Mouse (Mus musculus) ES-E14 (cell line): ENCODE measurements around the gene Acsm4. TPM values are rescaled to one million over a fixed set of nuclear protein-coding genes. Genes with fewer than 3 reads are reported as not detected.
"Not testable (repeated sequence)": the region's sequence is repeated elsewhere in the genome, so short reads cannot be mapped to it uniquely, and the experiment has no call there.

Experiments
- DNase-seq: peaks from one replicate; pipeline ENCODE4 v3.0.0-alpha.2; 2013; ENCODE audit warnings: low read depth, low spot score
- H3K27ac ChIP-seq: 2 replicates; pipeline ENCODE4 v1.5.1; 2012; ENCODE audit warnings: low read depth, mild to moderate bottlenecking, low read length, moderate library complexity, mixed read lengths; ENCODE audit not compliant: poor library complexity, insufficient read depth, severe bottlenecking
- H3K36me3 ChIP-seq: 2 replicates; pipeline ENCODE4 v1.6.1; 2012; ENCODE audit warnings: mild to moderate bottlenecking, low read length, moderate library complexity, mixed read lengths; ENCODE audit not compliant: control insufficient read depth, poor library complexity, insufficient read depth, severe bottlenecking
- H3K4me1 ChIP-seq, 2 experiments: fragments of 150-350 bp in 1 of 2; sonication (generic) in 1 of 2; 2 replicates each; pipeline ENCODE4 v1.6.1; 2012; ENCODE audit warnings: low read length in 2 of 2, mild to moderate bottlenecking in 1 of 2, mixed read lengths in 1 of 2; ENCODE audit not compliant: control insufficient read depth in 2 of 2, insufficient read depth in 2 of 2, poor library complexity in 1 of 2
- H3K4me3 ChIP-seq, 2 experiments: fragments of 150-350 bp in 1 of 2; sonication (generic) in 1 of 2; 2 replicates each; pipeline ENCODE4 v1.5.1; 2012; ENCODE audit warnings: low read length in 2 of 2, low read depth in 1 of 2, mild to moderate bottlenecking in 1 of 2, mixed read lengths in 1 of 2; ENCODE audit not compliant: insufficient read depth in 1 of 2, poor library complexity in 1 of 2, severe bottlenecking in 1 of 2
- H3K9ac ChIP-seq: 2 replicates; pipeline ENCODE4 v1.6.1; 2012; ENCODE audit warnings: low read depth, mild to moderate bottlenecking, low read length, mixed read lengths; ENCODE audit not compliant: poor library complexity, insufficient read depth, severe bottlenecking
- H3K9me3 ChIP-seq: fragments of 150-350 bp; sonication (generic); 2 replicates; pipeline ENCODE4 v1.6.1; 2012; ENCODE audit warnings: low read depth, mild to moderate bottlenecking, low read length; ENCODE audit not compliant: control insufficient read depth, insufficient read depth
- CHD2 ChIP-seq: IDR thresholded peaks from 2 replicates; pipeline ENCODE4 v1.6.1; 2014; ENCODE audit warnings: mild to moderate bottlenecking, low read depth, low read length, inconsistent platforms
- HCFC1 ChIP-seq: IDR thresholded peaks from 2 replicates; pipeline ENCODE4 v1.6.1; 2012; ENCODE audit warnings: low read length, inconsistent platforms, borderline replicate concordance; ENCODE audit not compliant: insufficient read depth
- MAFK ChIP-seq: IDR thresholded peaks from 2 replicates; pipeline ENCODE4 v1.6.1; 2014; ENCODE audit warnings: mild to moderate bottlenecking, low read depth, low read length, inconsistent platforms; ENCODE audit not compliant: insufficient read depth
- ZC3H11A ChIP-seq: IDR thresholded peaks from 2 replicates; pipeline ENCODE4 v1.6.1; 2012; ENCODE audit warnings: low read depth, mild to moderate bottlenecking, inconsistent platforms, low read length, borderline replicate concordance
- ZNF384 ChIP-seq: IDR thresholded peaks from 2 replicates; pipeline ENCODE4 v1.6.1; 2012; ENCODE audit warnings: low read depth, low read length, inconsistent platforms
- in situ Hi-C, 2 experiments: fragments of 600-800 bp; cut with MboI; formaldehyde crosslinking; loops; one replicate each; pipeline ENCODE4 v1.15.1; 2025; ENCODE audit warnings: low sequenced_read_pairs in 2 of 2, inconsistent platforms in 1 of 2; ENCODE audit not compliant: unreplicated experiment in 2 of 2
- total RNA-seq: library from RNA; depleted of rRNA; stranded (reverse); fragments of 300-350 nt; gene quantifications from 2 replicates; pipeline ENCODE4 v1.2.3, GENCODE M21; 2012

Gene Acsm4
- total RNA-seq, 1 experiment = 3.2 TPM

GRCm38 (mm10) chr7:119738877-119739276 lies 49.1 kb downstream of the Acsm4 start:
- Histone ChIP-seq H3K4me1 (no peaks in the 10 kb centered on the region), H3K36me3 (no peaks in the 10 kb centered on the region), H3K9ac (no peak overlapping the region), H3K4me3 (no peak overlapping the region), H3K27ac (no peak overlapping the region), H3K9me3 (no peaks in the 10 kb centered on the region)
- TF ChIP-seq ZNF384 (no peak), HCFC1 (no peak), ZC3H11A (no peak), MAFK (no peak), CHD2 (no peak)
- in situ Hi-C loops = no loop called here
- no peak for DNase-seq

DNA sequence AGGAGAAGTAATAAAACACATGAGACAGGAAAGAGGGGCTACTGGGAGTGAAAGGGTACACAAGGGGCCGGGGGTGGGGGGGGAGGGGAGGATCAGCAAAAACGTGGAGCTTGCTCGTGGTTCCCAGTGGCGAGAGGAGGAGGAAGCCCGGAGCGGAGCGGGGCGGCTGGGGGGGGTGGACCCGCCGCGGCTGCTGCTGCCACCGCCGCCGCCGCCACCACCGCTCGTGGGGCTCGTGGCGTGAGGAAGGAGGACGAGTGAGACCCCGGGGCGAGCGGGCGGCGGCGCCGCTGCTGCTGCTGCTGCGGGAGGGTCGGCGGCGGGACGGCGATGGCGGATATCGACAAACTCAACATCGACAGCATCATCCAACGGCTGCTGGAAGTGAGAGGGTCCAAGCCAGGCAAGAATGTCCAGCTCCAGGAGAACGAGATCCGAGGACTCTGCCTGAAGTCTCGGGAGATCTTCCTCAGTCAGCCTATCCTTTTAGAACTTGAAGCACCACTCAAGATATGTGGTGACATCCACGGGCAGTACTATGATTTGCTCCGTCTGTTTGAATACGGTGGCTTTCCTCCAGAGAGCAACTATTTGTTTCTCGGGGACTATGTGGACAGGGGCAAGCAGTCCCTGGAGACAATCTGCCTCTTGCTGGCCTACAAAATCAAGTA lies 50.1 kb downstream of the Acsm4 start:
- in situ Hi-C loops, H3K9ac ChIP-seq, H3K9me3 ChIP-seq, DNase-seq, H3K27ac ChIP-seq, H3K4me3 ChIP-seq, H3K4me1 ChIP-seq, H3K36me3 ChIP-seq: not testable (repeated sequence)

GRCm38 (mm10) chr7:119744321-119744720 lies 54.5 kb downstream of the Acsm4 start:
- Histone ChIP-seq H3K4me3 (peak overlapping the region; percentile 28 to 40; a peak in 3 of 4 replicates), H3K27ac (no peak overlapping the region), H3K9ac (peak overlapping the region; percentile 69; the same call in 1 of the 2 replicates), H3K9me3 (no peaks in the 10 kb centered on the region), H3K36me3 (no peaks in the 10 kb centered on the region), H3K4me1 (no peaks in the 10 kb centered on the region)
- in situ Hi-C loops = no loop called here
- no peak for DNase-seq
- TF ChIP-seq CHD2 (no peak), MAFK (peak; percentile 78), ZNF384 (no peak)

- H3K36me3 ChIP-seq = no peaks in the 10 kb centered on the region
- H3K4me3 ChIP-seq = no peak overlapping the region
- no peak for DNase-seq
- no peak for TF ChIP-seq ZNF384
- TF ChIP-seq ZC3H11A = no peak
- no peak for TF ChIP-seq MAFK
- no peak for TF ChIP-seq HCFC1
- TF ChIP-seq CHD2 = no peak
- H3K4me1 ChIP-seq = no peaks in the 10 kb centered on the region
- in situ Hi-C loops = no loop called here
- H3K27ac ChIP-seq = no peak overlapping the region
- H3K9me3 ChIP-seq = no peaks in the 10 kb centered on the region
- no peak overlapping the region for H3K9ac ChIP-seq
Observed at GRCm38 (mm10) chr7:119745869-119746268, 56.0 kb downstream of the Acsm4 start.

DNA sequence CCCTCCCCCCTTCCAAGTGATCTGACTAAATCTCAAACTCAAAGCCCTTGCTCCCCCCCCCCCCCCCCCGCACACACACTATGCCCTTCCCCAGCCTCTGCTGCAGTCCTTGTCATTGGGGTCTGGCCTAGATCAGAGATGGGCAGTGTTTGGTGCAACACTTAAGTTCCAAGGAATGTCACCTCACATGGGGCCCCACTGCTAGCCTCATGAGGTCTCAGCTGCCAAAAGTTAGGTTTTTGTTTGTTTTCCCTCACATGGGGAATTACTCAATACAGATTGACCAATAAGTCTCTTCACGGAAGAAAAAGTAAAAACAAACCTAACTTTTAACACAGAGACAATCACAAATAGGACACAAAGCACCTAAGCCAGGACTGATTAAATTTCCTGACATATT lies 58.9 kb downstream of the Acsm4 start:
- H3K9ac ChIP-seq = no peak overlapping the region
- no peaks in the 10 kb centered on the region for H3K36me3 ChIP-seq
- TF ChIP-seq CHD2 (no peak), HCFC1 (no peak), MAFK (no peak), ZC3H11A (no peak), ZNF384 (no peak)
- in situ Hi-C loops = no loop called here
- no peaks in the 10 kb centered on the region for H3K4me1 ChIP-seq
- H3K9me3 ChIP-seq = no peaks in the 10 kb centered on the region
- DNase-seq = no peak
- H3K4me3 ChIP-seq = no peak overlapping the region
- no peak overlapping the region for H3K27ac ChIP-seq
